Mouse (Mus musculus): ENCODE results near the gene Disc1. TPM values are rescaled to one million over a fixed set of nuclear protein-coding genes. Genes with fewer than 3 reads are reported as not detected.
A peak's percentile ranks its signal among the peaks of the same experiment; 100 is the strongest.

The Disc1 gene
- polyA plus RNA-seq, 1 experiment from 2014 or later = 0.86 TPM

DNA sequence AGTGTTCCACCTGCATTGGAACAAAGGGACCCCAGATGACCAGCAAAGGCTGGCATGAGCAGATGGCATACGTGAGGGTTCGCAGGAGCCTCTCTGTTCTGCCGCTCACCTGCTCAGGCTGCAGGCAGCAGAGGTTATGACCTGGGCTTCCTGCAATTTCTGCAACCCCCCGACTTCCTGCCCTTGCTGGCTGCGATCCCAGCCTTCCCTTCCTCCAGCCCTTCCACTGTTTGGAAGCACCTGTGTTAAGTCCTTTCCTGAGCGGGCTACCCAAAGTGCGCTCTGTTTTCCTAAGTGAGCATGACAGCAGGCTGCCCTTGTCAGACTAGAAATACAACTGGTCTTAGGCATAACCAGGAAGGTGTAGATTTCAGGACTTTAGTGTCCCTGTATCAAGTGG is 16.9 kb upstream of the Disc1 start:
- Histone ChIP-seq H3K4me3 (ENCODE audit: low read depth, low read length) (no peak overlapping the region), H3K4me1 (ENCODE audit: control insufficient read depth, insufficient read depth, low read length) (peaks cover 2% of the 10 kb centered on the region; the same call in 1 of the 2 replicates), H3K27ac (replicated peaks; ENCODE audit: low read depth, low read length) (no peak overlapping the region), H3K9me3 (replicated peaks; ENCODE audit: control insufficient read depth, low read length) (no peaks in the 10 kb centered on the region), H3K36me3 (replicated peaks; ENCODE audit: control insufficient read depth, insufficient read depth, low read depth, low read length) (no peaks in the 10 kb centered on the region; the same call in 1 of the 2 replicates), H3K4me2 (ENCODE audit: low read depth, low read length) (no peak overlapping the region), H3K9ac (replicated peaks; ENCODE audit: low read length) (no peak overlapping the region), H3K27me3 (ENCODE audit: control insufficient read depth, insufficient read depth, low read length) (no peaks in the 10 kb centered on the region)
- no peak for ATAC-seq (replicated peaks; ENCODE audit: insufficient number of reproducible peaks, low FRiP score, low TSS enrichment, low read depth)
- no peak for DNase-seq (ENCODE audit: low spot score)
- WGBS = 58% methylated on average over 7 of the region's 7 CpGs

DNA sequence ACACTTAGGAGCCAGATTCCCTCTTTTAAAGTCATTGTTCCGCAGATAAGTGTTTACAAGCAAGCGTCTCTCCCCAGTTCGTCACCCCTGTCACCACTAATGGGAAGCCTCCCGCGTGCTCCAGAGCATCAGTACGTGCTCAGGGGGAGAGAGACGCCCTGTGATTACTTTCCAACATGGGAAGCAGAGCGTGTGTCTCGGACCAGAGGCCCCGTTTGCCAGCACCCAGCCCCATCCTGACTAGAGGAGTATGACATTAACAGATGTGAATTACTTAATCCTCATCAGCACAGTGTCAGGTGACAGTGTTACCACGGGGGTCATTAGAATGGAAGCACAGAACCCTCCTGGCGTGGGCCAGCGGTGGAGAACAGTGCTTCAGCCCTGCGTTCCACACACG is 15.3 kb upstream of the Disc1 start:
- peaks cover 2% of the 10 kb centered on the region; the same call in 1 of the 2 replicates for H3K4me1 ChIP-seq (ENCODE audit: control insufficient read depth, insufficient read depth, low read length)
- H3K4me3 ChIP-seq (ENCODE audit: low read depth, low read length) = no peak overlapping the region
- H3K27me3 ChIP-seq (ENCODE audit: control insufficient read depth, insufficient read depth, low read length) = no peaks in the 10 kb centered on the region
- WGBS = 88% methylated on average over 15 of the region's 15 CpGs
- H3K9me3 ChIP-seq (replicated peaks; ENCODE audit: control insufficient read depth, low read length) = no peaks in the 10 kb centered on the region
- DNase-seq (ENCODE audit: low spot score) (no peak), ATAC-seq (replicated peaks; ENCODE audit: insufficient number of reproducible peaks, low FRiP score, low TSS enrichment, low read depth) (no peak)
- no peak overlapping the region for H3K27ac ChIP-seq (replicated peaks; ENCODE audit: low read depth, low read length)
- no peak overlapping the region for H3K4me2 ChIP-seq (ENCODE audit: low read depth, low read length)
- no peaks in the 10 kb centered on the region for H3K36me3 ChIP-seq (replicated peaks; ENCODE audit: control insufficient read depth, insufficient read depth, low read depth, low read length)
- H3K9ac ChIP-seq (replicated peaks; ENCODE audit: low read length) = no peak overlapping the region

GRCm38 (mm10) chr8:125040587-125041375 is 13.2 kb upstream of the Disc1 start:
- no peaks in the 10 kb centered on the region for H3K9me3 ChIP-seq (replicated peaks; ENCODE audit: control insufficient read depth, low read length)
- H3K36me3 ChIP-seq (replicated peaks; ENCODE audit: control insufficient read depth, insufficient read depth, low read depth, low read length) = no peaks in the 10 kb centered on the region
- no peak overlapping the region for H3K4me3 ChIP-seq (ENCODE audit: low read depth, low read length)
- 0 out of 2 replicates have a peak overlapping the region, but pooled peaks have one; percentile 16 for H3K27ac ChIP-seq (replicated peaks; ENCODE audit: low read depth, low read length)
- ATAC-seq (replicated peaks; ENCODE audit: insufficient number of reproducible peaks, low FRiP score, low TSS enrichment, low read depth) (no peak), DNase-seq (ENCODE audit: low spot score) (peak; percentile 70)
- H3K27me3 ChIP-seq (ENCODE audit: control insufficient read depth, insufficient read depth, low read length) = no peaks in the 10 kb centered on the region
- H3K9ac ChIP-seq (replicated peaks; ENCODE audit: low read length) = no peak overlapping the region
- WGBS = 43% methylated on average over 15 of the region's 15 CpGs
- H3K4me2 ChIP-seq (ENCODE audit: low read depth, low read length) = no peak overlapping the region
- peaks cover 2% of the 10 kb centered on the region; the same call in 1 of the 2 replicates for H3K4me1 ChIP-seq (ENCODE audit: control insufficient read depth, insufficient read depth, low read length)

DNA sequence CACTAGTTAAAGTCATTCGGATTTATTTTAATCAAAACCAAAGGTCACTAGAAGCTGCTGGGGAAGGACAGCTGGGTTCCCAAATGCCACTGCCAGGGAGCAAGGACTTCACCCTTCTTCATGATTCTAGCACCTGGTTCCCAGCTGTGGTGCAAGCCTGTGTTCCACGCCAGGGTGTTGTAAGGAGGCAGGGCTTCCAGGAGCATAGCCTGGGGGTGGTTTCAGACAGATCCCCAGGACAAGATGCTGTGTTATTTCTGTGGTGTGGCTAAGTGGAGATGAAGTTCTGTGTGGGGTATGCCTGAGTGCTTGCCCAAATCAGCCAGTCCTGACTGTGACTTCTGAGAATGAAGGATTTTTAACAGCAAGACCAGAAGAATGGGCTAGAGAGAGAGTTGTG is 12.5 kb upstream of the Disc1 start:
- DNase-seq (ENCODE audit: low spot score) = no peak

GRCm38 (mm10) chr8:125043394-125043793 is 10.6 kb upstream of the Disc1 start:
- no peak overlapping the region for H3K9ac ChIP-seq (replicated peaks; ENCODE audit: low read length)
- WGBS = 54% methylated on average over 7 of the region's 7 CpGs
- H3K27me3 ChIP-seq (ENCODE audit: control insufficient read depth, insufficient read depth, low read length) = no peaks in the 10 kb centered on the region
- H3K9me3 ChIP-seq (replicated peaks; ENCODE audit: control insufficient read depth, low read length) = no peaks in the 10 kb centered on the region
- no peak overlapping the region for H3K27ac ChIP-seq (replicated peaks; ENCODE audit: low read depth, low read length)
- DNase-seq (ENCODE audit: low spot score) (no peak), ATAC-seq (replicated peaks; ENCODE audit: insufficient number of reproducible peaks, low FRiP score, low TSS enrichment, low read depth) (no peak)
- H3K4me3 ChIP-seq (ENCODE audit: low read depth, low read length) = no peak overlapping the region
- H3K36me3 ChIP-seq (replicated peaks; ENCODE audit: control insufficient read depth, insufficient read depth, low read depth, low read length) = no peaks in the 10 kb centered on the region
- peaks cover 2% of the 10 kb centered on the region; the same call in 1 of the 2 replicates for H3K4me1 ChIP-seq (ENCODE audit: control insufficient read depth, insufficient read depth, low read length)
- no peak overlapping the region for H3K4me2 ChIP-seq (ENCODE audit: low read depth, low read length)

More for the DNA sequence above, 12.5 kb upstream of the Disc1 start:
- Histone ChIP-seq H3K4me3 (ENCODE audit: low read depth, low read length) (no peak overlapping the region), H3K9ac (replicated peaks; ENCODE audit: low read length) (no peak overlapping the region), H3K27ac (replicated peaks; ENCODE audit: low read depth, low read length) (0 out of 2 replicates have a peak overlapping the region, but pooled peaks have one; percentile 28), H3K27me3 (ENCODE audit: control insufficient read depth, insufficient read depth, low read length) (no peaks in the 10 kb centered on the region), H3K9me3 (replicated peaks; ENCODE audit: control insufficient read depth, low read length) (no peaks in the 10 kb centered on the region), H3K4me2 (ENCODE audit: low read depth, low read length) (no peak overlapping the region), H3K36me3 (replicated peaks; ENCODE audit: control insufficient read depth, insufficient read depth, low read depth, low read length) (no peaks in the 10 kb centered on the region), H3K4me1 (ENCODE audit: control insufficient read depth, insufficient read depth, low read length) (peaks cover 2% of the 10 kb centered on the region; the same call in 1 of the 2 replicates)
- no peak for ATAC-seq (replicated peaks; ENCODE audit: insufficient number of reproducible peaks, low FRiP score, low TSS enrichment, low read depth)
- WGBS = 36% methylated on average over 2 of the region's 2 CpGs

DNA sequence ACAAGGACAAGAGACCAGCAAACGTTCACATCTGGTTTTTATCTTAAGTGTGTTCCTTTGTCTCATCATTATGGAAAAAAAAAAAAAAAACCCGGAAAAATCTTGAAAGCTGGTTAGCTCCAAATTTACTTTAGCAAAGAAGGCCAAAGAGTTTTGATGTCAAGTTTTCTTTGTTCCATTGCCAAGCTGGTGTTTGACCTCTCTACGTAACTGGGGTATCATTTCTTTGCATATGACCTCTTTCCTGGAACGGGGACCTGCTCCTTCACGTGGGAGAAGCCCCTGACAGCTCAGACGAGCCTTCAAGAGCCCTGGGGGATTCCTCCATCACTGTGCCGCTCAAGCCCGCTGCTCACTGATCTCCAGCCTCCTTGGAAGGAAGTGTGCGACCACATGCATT is 10.1 kb upstream of the Disc1 start:
- Histone ChIP-seq H3K36me3 (replicated peaks; ENCODE audit: control insufficient read depth, insufficient read depth, low read depth, low read length) (no peaks in the 10 kb centered on the region), H3K27ac (replicated peaks; ENCODE audit: low read depth, low read length) (no peak overlapping the region), H3K27me3 (ENCODE audit: control insufficient read depth, insufficient read depth, low read length) (no peaks in the 10 kb centered on the region), H3K4me1 (ENCODE audit: control insufficient read depth, insufficient read depth, low read length) (peaks cover 2% of the 10 kb centered on the region; the same call in 1 of the 2 replicates), H3K9ac (replicated peaks; ENCODE audit: low read length) (no peak overlapping the region), H3K4me2 (ENCODE audit: low read depth, low read length) (no peak overlapping the region), H3K4me3 (ENCODE audit: low read depth, low read length) (no peak overlapping the region), H3K9me3 (replicated peaks; ENCODE audit: control insufficient read depth, low read length) (no peaks in the 10 kb centered on the region)
- ATAC-seq (replicated peaks; ENCODE audit: insufficient number of reproducible peaks, low FRiP score, low TSS enrichment, low read depth) (no peak), DNase-seq (ENCODE audit: low spot score) (peak; percentile 55)
- 14% methylated on average over 9 of the region's 9 CpGs for WGBS

DNA sequence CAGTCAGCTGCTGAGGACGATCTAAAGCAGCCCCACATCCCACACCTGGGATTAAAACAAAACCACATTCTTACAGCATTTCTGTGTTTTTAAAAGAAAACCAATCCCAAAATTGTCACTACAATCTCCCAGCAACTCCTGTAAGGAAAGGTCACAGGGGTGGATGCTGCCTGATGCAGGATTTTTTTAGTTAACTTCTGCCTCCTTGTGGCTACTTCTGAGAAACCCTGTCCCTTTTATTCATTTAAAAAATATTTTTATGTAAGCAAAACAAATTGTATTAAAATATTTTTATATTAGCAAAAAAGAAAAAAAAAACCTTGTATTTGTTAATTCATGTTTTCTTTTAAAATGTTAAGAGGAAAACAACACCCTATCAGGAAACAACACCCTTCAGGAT is 8.2 kb upstream of the Disc1 start:
- peaks cover 2% of the 10 kb centered on the region; the same call in 1 of the 2 replicates for H3K4me1 ChIP-seq (ENCODE audit: control insufficient read depth, insufficient read depth, low read length)
- no peak overlapping the region for H3K27ac ChIP-seq (replicated peaks; ENCODE audit: low read depth, low read length)
- 71% methylated on average over 1 of the region's 1 CpGs for WGBS
- no peak overlapping the region for H3K9ac ChIP-seq (replicated peaks; ENCODE audit: low read length)
- ATAC-seq (replicated peaks; ENCODE audit: insufficient number of reproducible peaks, low FRiP score, low TSS enrichment, low read depth) = no peak
- DNase-seq (ENCODE audit: low spot score) = no peak
- H3K9me3 ChIP-seq (replicated peaks; ENCODE audit: control insufficient read depth, low read length) = no peaks in the 10 kb centered on the region
- H3K4me3 ChIP-seq (ENCODE audit: low read depth, low read length) = no peak overlapping the region
- no peaks in the 10 kb centered on the region for H3K27me3 ChIP-seq (ENCODE audit: control insufficient read depth, insufficient read depth, low read length)
- no peaks in the 10 kb centered on the region for H3K36me3 ChIP-seq (replicated peaks; ENCODE audit: control insufficient read depth, insufficient read depth, low read depth, low read length)
- no peak overlapping the region for H3K4me2 ChIP-seq (ENCODE audit: low read depth, low read length)

GRCm38 (mm10) chr8:125049051-125049750 is 4.8 kb upstream of the Disc1 start:
- H3K27me3 ChIP-seq (ENCODE audit: control insufficient read depth, insufficient read depth, low read length) = peaks cover 14% of the 10 kb centered on the region
- no peak overlapping the region for H3K4me2 ChIP-seq (ENCODE audit: low read depth, low read length)
- no peaks in the 10 kb centered on the region; the same call in 1 of the 2 replicates for H3K9me3 ChIP-seq (replicated peaks; ENCODE audit: control insufficient read depth, low read length)
- H3K4me3 ChIP-seq (ENCODE audit: low read depth, low read length) = no peak overlapping the region
- H3K36me3 ChIP-seq (replicated peaks; ENCODE audit: control insufficient read depth, insufficient read depth, low read depth, low read length) = no peaks in the 10 kb centered on the region
- no peak for ATAC-seq (replicated peaks; ENCODE audit: insufficient number of reproducible peaks, low FRiP score, low TSS enrichment, low read depth)
- H3K4me1 ChIP-seq (ENCODE audit: control insufficient read depth, insufficient read depth, low read length) = no peaks in the 10 kb centered on the region
- WGBS = 65% methylated on average over 5 of the region's 5 CpGs
- no peak for DNase-seq (ENCODE audit: low spot score)
- H3K27ac ChIP-seq (replicated peaks; ENCODE audit: low read depth, low read length) = no peak overlapping the region
- H3K9ac ChIP-seq (replicated peaks; ENCODE audit: low read length) = no peak overlapping the region
